Mouse (Mus musculus) forebrain, embryonic 12.5 days (tissue): ENCODE measurements around the gene Atp23. TPM values are rescaled to one million over a fixed set of nuclear protein-coding genes. Genes with fewer than 3 reads are reported as not detected.
"Not testable (repeated sequence)": the region's sequence is repeated elsewhere in the genome, so short reads cannot be mapped to it uniquely, and the experiment has no call there.

Experiments
- ATAC-seq: fragments of 200-750 bp; cut with Nextera tagmentation; 2 replicates; pipeline ENCODE4 v1.8.0; 2017; ENCODE audit warnings: moderate TSS enrichment; ENCODE audit not compliant: low FRiP score
- H3K27ac ChIP-seq: fragments of 300-500 bp; sonication (generic); 2 replicates; pipeline ENCODE4 v1.5.1; 2016; ENCODE audit warnings: mild to moderate bottlenecking
- H3K27me3 ChIP-seq: fragments of 300-500 bp; sonication (generic); 2 replicates; pipeline ENCODE4 v1.6.1; 2016; ENCODE audit warnings: mild to moderate bottlenecking
- H3K36me3 ChIP-seq: fragments of 300-500 bp; sonication (generic); replicated peaks from 2 replicates; pipeline ENCODE4 v1.6.1; 2016; ENCODE audit warnings: mild to moderate bottlenecking
- H3K4me1 ChIP-seq: fragments of 300-500 bp; sonication (generic); 2 replicates; pipeline ENCODE4 v1.6.1; 2016
- H3K4me2 ChIP-seq: fragments of 300-500 bp; sonication (generic); 2 replicates; pipeline ENCODE4 v1.6.1; 2016; ENCODE audit warnings: mild to moderate bottlenecking, moderate library complexity
- H3K4me3 ChIP-seq: fragments of 300-500 bp; sonication (generic); replicated peaks from 2 replicates; pipeline ENCODE4 v1.5.1; 2016; ENCODE audit warnings: mild to moderate bottlenecking
- H3K9ac ChIP-seq: fragments of 300-500 bp; sonication (generic); 2 replicates; pipeline ENCODE4 v1.6.1; 2016; ENCODE audit warnings: mild to moderate bottlenecking
- H3K9me3 ChIP-seq: fragments of 300-500 bp; sonication (generic); 2 replicates; pipeline ENCODE4 v1.6.1; 2016
- WGBS: fragments of 180-500 bp; shearing (Covaris S2); methylation state at CpG from one replicate; pipeline ENCODE4 v1.1.7; 2016; 5-methylcytosine and 5-hydroxymethylcytosine counted together
- polyA plus RNA-seq: library from polyadenylated mRNA; unstranded; fragments of >200 nt; fragmentation: Nextera tagmentation; extraction: Ambion mirVana; gene quantifications from 2 replicates; pipeline ENCODE4 v1.2.1, GENCODE M21; 2016

Gene Atp23
- polyA plus RNA-seq, 1 experiment from 2014 or later: 14.5 TPM

GRCm38 (mm10) chr10:126845309-126845911 is 55.7 kb downstream of the Atp23 start:
- peak; percentile 66 for ATAC-seq
- Histone ChIP-seq H3K36me3 (no peaks in the 10 kb centered on the region), H3K9ac (no peak overlapping the region), H3K27ac (peak overlapping the region; percentile 46), H3K9me3 (no peaks in the 10 kb centered on the region), H3K4me3 (no peak overlapping the region), H3K27me3 (no peaks in the 10 kb centered on the region), H3K4me2 (peak overlapping the region; percentile 42), H3K4me1 (peaks cover 18% of the 10 kb centered on the region; the same call in 1 of the 2 replicates)
- 10% methylated on average over 10 of the region's 10 CpGs for WGBS

GRCm38 (mm10) chr10:126844689-126845088 is 56.5 kb downstream of the Atp23 start:
- WGBS: 18% methylated on average over 12 of the region's 12 CpGs
- ATAC-seq: peak; percentile 57
- H3K27me3 ChIP-seq: no peaks in the 10 kb centered on the region
- no peaks in the 10 kb centered on the region for H3K36me3 ChIP-seq
- H3K4me2 ChIP-seq: peak overlapping the region; percentile 42
- H3K9me3 ChIP-seq: no peaks in the 10 kb centered on the region
- H3K9ac ChIP-seq: no peak overlapping the region
- H3K27ac ChIP-seq: no peak overlapping the region
- 0 out of 2 replicates have a peak overlapping the region, but pooled peaks have one; percentile 14 for H3K4me3 ChIP-seq
- peaks cover 18% of the 10 kb centered on the region; the same call in 1 of the 2 replicates for H3K4me1 ChIP-seq

GRCm38 (mm10) chr10:126840266-126840665 is 60.9 kb downstream of the Atp23 start:
- ATAC-seq: no peak
- Histone ChIP-seq H3K4me2 (no peak overlapping the region), H3K4me1 (peaks cover 9% of the 10 kb centered on the region; the same call in 1 of the 2 replicates), H3K9ac (no peak overlapping the region), H3K27ac (no peak overlapping the region), H3K9me3 (no peaks in the 10 kb centered on the region), H3K36me3 (no peaks in the 10 kb centered on the region), H3K4me3 (no peak overlapping the region), H3K27me3 (no peaks in the 10 kb centered on the region)

GRCm38 (mm10) chr10:126833006-126833405 is 68.1 kb downstream of the Atp23 start:
- no peaks in the 10 kb centered on the region for H3K27me3 ChIP-seq
- H3K4me2 ChIP-seq: no peak overlapping the region
- peaks cover 11% of the 10 kb centered on the region for H3K4me1 ChIP-seq
- H3K9me3 ChIP-seq: no peaks in the 10 kb centered on the region
- ATAC-seq: no peak
- no peak overlapping the region for H3K9ac ChIP-seq
- no peak overlapping the region for H3K27ac ChIP-seq
- no peaks in the 10 kb centered on the region for H3K36me3 ChIP-seq
- 27% methylated on average over 5 of the region's 5 CpGs for WGBS
- H3K4me3 ChIP-seq: no peak overlapping the region

GRCm38 (mm10) chr10:126831329-126831728 is 69.8 kb downstream of the Atp23 start:
- Histone ChIP-seq H3K9me3 (no peaks in the 10 kb centered on the region), H3K4me1 (peaks cover 11% of the 10 kb centered on the region), H3K36me3 (no peaks in the 10 kb centered on the region), H3K4me2 (no peak overlapping the region), H3K27ac (no peak overlapping the region), H3K27me3 (no peaks in the 10 kb centered on the region), H3K4me3 (no peak overlapping the region), H3K9ac (no peak overlapping the region)
- 79% methylated on average over 5 of the region's 5 CpGs for WGBS
- ATAC-seq: no peak

- no peaks in the 10 kb centered on the region for H3K36me3 ChIP-seq
- 58% methylated on average over 7 of the region's 7 CpGs for WGBS
- H3K9ac ChIP-seq: no peak overlapping the region
- H3K4me2 ChIP-seq: no peak overlapping the region
- H3K27me3 ChIP-seq: no peaks in the 10 kb centered on the region
- no peaks in the 10 kb centered on the region for H3K9me3 ChIP-seq
- peak; percentile 31; the same call in 1 of the 2 replicates for ATAC-seq
- no peak overlapping the region for H3K4me3 ChIP-seq
- H3K4me1 ChIP-seq: peaks cover 11% of the 10 kb centered on the region
- H3K27ac ChIP-seq: peak overlapping the region; percentile 37; the same call in 1 of the 2 replicates
Measured at GRCm38 (mm10) chr10:126828618-126829017, 72.5 kb downstream of the Atp23 start.

DNA sequence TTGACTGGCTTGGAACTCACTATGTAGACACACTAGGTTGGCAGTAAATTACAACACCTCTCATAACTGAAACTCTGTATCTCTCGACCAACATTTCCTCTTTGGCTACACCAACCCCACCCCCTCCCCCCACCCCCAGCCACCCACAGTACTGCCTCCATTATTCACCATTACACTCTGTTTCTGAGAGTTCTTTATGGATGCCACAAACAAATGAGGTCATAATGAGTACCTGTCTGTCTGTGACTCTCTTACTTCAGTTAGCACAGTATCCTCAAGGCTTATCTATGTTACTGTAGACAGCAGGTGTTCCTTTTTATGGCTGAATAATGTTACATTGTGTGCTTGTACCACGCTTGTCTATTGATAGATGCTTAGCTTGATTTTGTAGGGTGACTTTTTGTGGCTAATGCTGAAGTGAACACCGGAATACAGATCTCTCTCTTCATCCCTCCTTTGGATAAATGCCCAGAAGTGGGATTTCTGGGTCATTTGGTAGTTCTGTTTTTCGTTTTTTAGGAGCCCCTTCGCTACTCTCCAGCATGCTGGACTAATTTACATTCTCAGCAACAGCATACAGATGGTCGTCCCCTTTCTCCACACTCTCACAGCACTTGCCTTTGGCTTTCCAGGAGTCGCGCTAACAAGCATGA is 73.1 kb downstream of the Atp23 start:
- peak; percentile 82 for ATAC-seq
- H3K27ac ChIP-seq: peak overlapping the region; percentile 37
- no peak overlapping the region for H3K9ac ChIP-seq
- no peaks in the 10 kb centered on the region for H3K36me3 ChIP-seq
- 38% methylated on average over 8 of the region's 8 CpGs for WGBS
- H3K4me2 ChIP-seq: no peak overlapping the region
- H3K9me3 ChIP-seq: no peaks in the 10 kb centered on the region
- H3K4me1 ChIP-seq: peaks cover 11% of the 10 kb centered on the region
- H3K4me3 ChIP-seq: no peak overlapping the region
- no peaks in the 10 kb centered on the region for H3K27me3 ChIP-seq

DNA sequence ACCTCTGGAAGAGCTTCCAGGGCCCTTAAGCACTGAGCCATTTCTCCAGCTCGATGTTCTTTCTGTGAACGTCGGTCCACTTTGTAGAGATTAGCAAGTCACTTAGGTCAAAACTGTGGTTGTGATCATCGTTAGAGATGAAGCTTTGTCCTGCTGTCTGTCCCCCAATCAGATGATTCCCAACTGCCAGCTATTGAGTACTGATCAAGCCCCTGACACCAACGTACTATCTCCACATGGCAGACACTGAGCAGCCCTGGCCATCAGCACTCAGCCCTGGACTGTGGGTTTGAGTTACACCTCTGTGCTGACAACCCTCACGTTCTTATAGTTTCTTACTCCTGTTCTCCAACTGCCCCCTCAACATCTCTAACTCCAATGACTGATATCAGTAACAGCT is 74.2 kb downstream of the Atp23 start:
- Histone ChIP-seq H3K4me2 (no peak overlapping the region), H3K9ac (no peak overlapping the region), H3K36me3 (no peaks in the 10 kb centered on the region), H3K27me3 (no peaks in the 10 kb centered on the region), H3K4me3 (no peak overlapping the region), H3K4me1 (peaks cover 8% of the 10 kb centered on the region), H3K9me3 (no peaks in the 10 kb centered on the region), H3K27ac (no peak overlapping the region)
- 95% methylated on average over 6 of the region's 6 CpGs for WGBS
- no peak for ATAC-seq

DNA sequence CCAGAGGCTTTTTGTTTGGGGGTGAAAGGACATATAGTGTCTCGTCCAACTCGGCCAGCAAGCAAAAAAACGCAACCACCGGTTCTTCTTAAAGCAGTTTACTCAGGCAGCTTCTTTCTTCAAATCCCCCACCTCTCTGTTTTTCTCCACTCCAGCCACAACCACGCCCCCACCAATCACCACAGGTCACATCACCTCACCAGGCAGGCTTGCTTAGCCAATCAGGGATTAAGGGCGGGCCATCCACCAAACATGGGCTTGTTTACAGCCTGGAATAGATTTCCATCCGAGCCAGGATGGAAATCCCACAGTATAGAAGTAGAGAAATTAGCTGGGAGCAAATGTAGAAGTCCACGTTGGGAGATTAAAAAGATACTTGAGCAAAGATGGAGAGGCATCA is 74.9 kb downstream of the Atp23 start:
- H3K27me3 ChIP-seq, H3K4me3 ChIP-seq, ATAC-seq, H3K4me2 ChIP-seq, H3K9ac ChIP-seq, H3K36me3 ChIP-seq, H3K27ac ChIP-seq, H3K4me1 ChIP-seq, H3K9me3 ChIP-seq: not testable (repeated sequence)
- WGBS: 91% methylated on average over 8 of the region's 8 CpGs

DNA sequence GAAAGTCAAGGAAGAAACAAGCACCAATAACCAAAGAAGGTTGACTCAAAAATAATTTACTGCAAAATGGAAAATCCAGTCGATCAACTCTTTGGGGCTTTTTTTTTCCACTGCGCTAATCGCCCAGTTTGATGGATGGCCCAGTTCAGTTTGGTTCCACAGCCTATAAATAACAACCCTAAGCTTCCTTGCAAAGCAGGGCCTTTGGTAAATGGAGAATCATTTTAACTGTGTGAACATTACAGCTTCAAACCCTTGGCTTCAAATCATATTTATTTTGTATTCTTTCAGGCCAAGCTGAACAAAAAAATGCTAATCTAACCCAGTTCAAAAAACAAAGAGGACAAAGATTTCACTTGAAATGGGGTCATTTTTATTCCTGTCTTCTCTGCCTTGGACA is 78.7 kb downstream of the Atp23 start:
- no peaks in the 10 kb centered on the region for H3K4me1 ChIP-seq
- WGBS: 98% methylated on average over 3 of the region's 3 CpGs
- no peak overlapping the region for H3K4me2 ChIP-seq
- H3K4me3 ChIP-seq: no peak overlapping the region
- H3K36me3 ChIP-seq: no peaks in the 10 kb centered on the region
- ATAC-seq: no peak
- H3K27ac ChIP-seq: no peak overlapping the region
- H3K9ac ChIP-seq: no peak overlapping the region
- no peaks in the 10 kb centered on the region for H3K27me3 ChIP-seq
- H3K9me3 ChIP-seq: no peaks in the 10 kb centered on the region

Other genes with a start within 250 kb of the Atp23 start
- 49.2 and 49.5 TPM in 2 replicates for gene Ctdsp2, start 77.4 kb upstream of the Atp23 start, polyA plus RNA-seq
- gene Avil, start 99.4 kb upstream of the Atp23 start, polyA plus RNA-seq: 0.21 TPM in 1 of 2 replicates, not detected in the other
- 82.7 and 82.8 TPM in 2 replicates for gene Tsfm, start 129.5 kb upstream of the Atp23 start, polyA plus RNA-seq
- gene Mettl1, start 140.1 kb upstream of the Atp23 start, polyA plus RNA-seq: 31.4 and 35.5 TPM in 2 replicates
- gene Eef1akmt3, start 140.2 kb upstream of the Atp23 start, polyA plus RNA-seq: 0.14 and 0.20 TPM in 2 replicates
- gene Cyp27b1, start 146.9 kb upstream of the Atp23 start, polyA plus RNA-seq: 0.10 and 0.28 TPM in 2 replicates
- gene March9, start 158.8 kb upstream of the Atp23 start, polyA plus RNA-seq: 3.9 and 4.2 TPM in 2 replicates
- 2,431 and 2,450 TPM in 2 replicates for gene Cdk4, start 162.2 kb upstream of the Atp23 start, polyA plus RNA-seq
- 139 and 158 TPM in 2 replicates for gene Tspan31, start 168.9 kb upstream of the Atp23 start, polyA plus RNA-seq
- 0.73 and 1.1 TPM in 2 replicates for gene Agap2, start 173.9 kb upstream of the Atp23 start, polyA plus RNA-seq
- 86.1 and 90.2 TPM in 2 replicates for gene Os9, start 219.8 kb upstream of the Atp23 start, polyA plus RNA-seq